Mouse (Mus musculus) duodenum, adult 2 months (tissue): Measurements from ENCODE around the gene 4933424G06Rik. TPM values are rescaled to one million over a fixed set of nuclear protein-coding genes. Genes with fewer than 3 reads are reported as not detected.

Experiments
- polyA plus RNA-seq: library from polyadenylated mRNA; depleted of rRNA; stranded (reverse); fragments of >200 nt; gene quantifications from 2 replicates; pipeline ENCODE4 v1.2.3, GENCODE M21; 2012; ENCODE audit warnings: low replicate concordance; rRNA removed

Gene 4933424G06Rik
- not detected in 2 replicates for polyA plus RNA-seq

GRCm38 (mm10) chr1:36709854-36710280, at the start of gene 4933424G06Rik:
Gene 4933424G06Rik, plus strand, starts transcription at chr1:36710149.

GRCm38 (mm10) chr1:36682620-36683355, 27.2 kb upstream of the 4933424G06Rik start, which contains the start of gene Fam178b:
Gene Fam178b, minus strand, starts transcription at chr1:36683183.

GRCm38 (mm10) chr1:36691271-36692155, 18.4 kb upstream of the 4933424G06Rik start, which contains the start of gene Cox5b:
Gene Cox5b, plus strand, starts transcription at chr1:36691449.

GRCm38 (mm10) chr1:36714311-36714710, 4.4 kb downstream of the 4933424G06Rik start, which contains the start of gene Actr1b:
Gene Actr1b, minus strand, starts transcription at chr1:36714422.

GRCm38 (mm10) chr1:36761568-36761967, 51.6 kb downstream of the 4933424G06Rik start, which contains the start of gene Zap70:
Gene Zap70, plus strand, starts transcription at chr1:36761798.

Other genes with a start within 250 kb of the 4933424G06Rik start
- gene Cnnm4, start 238.5 kb upstream of the 4933424G06Rik start, polyA plus RNA-seq: 40.9 and 84.2 TPM in 2 replicates
- 13.4 and 14.5 TPM in 2 replicates for gene Cnnm3, start 198.3 kb upstream of the 4933424G06Rik start, polyA plus RNA-seq
- gene Ankrd23, start 173.3 kb upstream of the 4933424G06Rik start, polyA plus RNA-seq: 5.7 and 7.3 TPM in 2 replicates
- gene Gm42417, start 170.7 kb upstream of the 4933424G06Rik start, polyA plus RNA-seq: not detected in 2 replicates
- 6.2 and 9.5 TPM in 2 replicates for gene Ankrd39, start 162.7 kb upstream of the 4933424G06Rik start, polyA plus RNA-seq
- 4.7 and 6.1 TPM in 2 replicates for gene Sema4c, start 151.8 kb upstream of the 4933424G06Rik start, polyA plus RNA-seq
- 0.72 and 1.3 TPM in 2 replicates for gene Fam178b, start 27.0 kb upstream of the 4933424G06Rik start, polyA plus RNA-seq
- gene Cox5b, start 18.7 kb upstream of the 4933424G06Rik start, polyA plus RNA-seq: 982 and 1,089 TPM in 2 replicates
- 74.6 and 95.8 TPM in 2 replicates for gene Actr1b, start 4.3 kb downstream of the 4933424G06Rik start, polyA plus RNA-seq
- 3.3 and 11.2 TPM in 2 replicates for gene Zap70, start 51.6 kb downstream of the 4933424G06Rik start, polyA plus RNA-seq
- gene Tmem131, start 233.5 kb downstream of the 4933424G06Rik start, polyA plus RNA-seq: 16.3 and 21.1 TPM in 2 replicates